Mouse (Mus musculus) MEL-GATA-1-ER (cell line): ENCODE measurements around the gene Gm37240.

Experiments used
- DNase-seq: peaks from one replicate; pipeline ENCODE4 v3.0.0-alpha.2; 2012; ENCODE audit warnings: low read depth; ENCODE audit errors: extremely low read depth

Gene Gm37240

GRCm38 (mm10) chr3:85064113-85064512, 823.2 kb downstream of the Gm37240 start:
- DNase-seq: no peak

DNA sequence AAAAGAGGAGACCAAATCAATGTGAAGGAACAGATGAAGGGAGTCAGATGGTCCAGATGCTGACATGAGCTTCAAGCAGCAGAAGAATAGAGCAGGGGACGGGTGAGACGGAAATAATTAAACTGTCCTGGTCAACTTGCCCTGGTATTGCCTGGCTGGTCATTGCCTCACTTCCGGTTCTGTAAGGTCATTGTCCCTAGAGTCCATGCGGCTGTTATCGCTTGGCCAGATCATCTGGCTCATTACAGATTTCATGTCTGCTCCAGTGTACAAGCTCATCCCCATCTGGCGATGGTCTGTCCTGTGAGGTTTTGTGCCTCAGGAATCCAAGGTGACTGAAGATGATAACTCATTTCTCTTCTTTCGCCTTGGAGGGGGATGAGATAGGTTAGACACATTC, 827.2 kb downstream of the Gm37240 start:
- DNase-seq: no peak

DNA sequence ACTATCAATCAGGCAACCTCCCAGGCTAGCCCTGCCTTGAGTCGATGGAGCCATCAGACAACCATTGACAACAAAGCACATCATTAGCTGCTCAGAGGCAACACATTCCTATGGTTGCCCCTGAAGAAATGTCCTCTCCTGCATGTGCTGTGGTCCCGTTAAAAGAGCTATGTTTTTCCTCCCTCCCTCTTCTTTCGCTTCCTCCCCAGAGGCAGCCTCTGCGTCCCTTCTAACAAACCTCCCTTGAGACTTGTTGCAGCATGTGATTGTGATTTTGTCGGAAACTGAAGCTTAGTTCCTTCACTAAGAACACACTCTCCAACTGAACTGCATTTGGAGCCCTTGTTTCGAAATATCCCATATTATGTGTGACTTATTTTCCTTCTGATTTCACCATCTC, 830.1 kb downstream of the Gm37240 start:
- no peak for DNase-seq

- DNase-seq: no peak
These were observed 833.8 kb downstream of the Gm37240 start for GRCm38 (mm10) chr3:85053526-85053925.

- no peak for DNase-seq
These were observed 835.1 kb downstream of the Gm37240 start for GRCm38 (mm10) chr3:85052196-85052595.

DNA sequence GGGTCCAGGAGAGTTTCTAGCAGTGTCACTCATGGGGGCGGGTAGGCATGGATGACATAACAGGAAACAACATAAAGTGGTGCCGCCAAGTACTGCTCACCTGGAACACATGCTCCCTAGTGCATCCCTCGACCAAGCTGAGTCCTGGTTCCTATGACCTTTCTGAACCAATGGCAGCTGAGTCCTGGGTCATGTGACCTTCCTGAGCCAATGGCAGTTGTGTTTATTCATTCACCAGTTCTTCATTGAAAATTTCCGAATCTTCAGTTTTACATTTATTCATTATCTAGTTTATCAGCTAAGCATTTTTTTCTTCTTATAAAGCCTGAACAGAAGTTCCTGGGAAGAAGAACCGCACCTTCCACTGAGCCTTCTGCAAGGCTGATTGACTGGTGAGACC, 838.7 kb downstream of the Gm37240 start:
- no peak for DNase-seq

- DNase-seq: no peak
These were observed 843.6 kb downstream of the Gm37240 start for GRCm38 (mm10) chr3:85043679-85044218.

DNA sequence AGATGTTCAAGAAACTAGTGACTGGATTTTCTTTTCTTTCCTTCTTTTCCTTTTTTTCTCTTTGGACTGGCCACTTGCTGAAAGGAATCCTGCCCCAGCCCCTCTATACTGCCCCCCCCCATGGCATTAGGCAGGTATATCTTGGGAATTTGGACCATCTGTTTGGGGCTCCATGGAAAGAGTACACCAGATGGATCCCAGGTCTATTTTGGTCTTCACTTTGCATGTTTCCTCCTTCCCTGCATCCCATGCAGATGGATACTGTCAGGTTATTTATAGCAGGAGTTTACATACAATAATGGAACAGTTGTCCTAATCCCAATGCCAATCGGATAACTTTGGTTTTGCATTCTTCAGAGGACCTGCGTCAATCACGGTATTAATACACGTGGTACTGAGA, 845.2 kb downstream of the Gm37240 start:
- no peak for DNase-seq

- no peak for DNase-seq
These were observed 858.2 kb downstream of the Gm37240 start for GRCm38 (mm10) chr3:85029141-85029540.

GRCm38 (mm10) chr3:85024817-85025705, 862.3 kb downstream of the Gm37240 start:
- no peak for DNase-seq

- DNase-seq: no peak
These were observed 863.1 kb downstream of the Gm37240 start for GRCm38 (mm10) chr3:85024237-85024636.

GRCm38 (mm10) chr3:85022800-85023199, 864.5 kb downstream of the Gm37240 start:
- DNase-seq: no peak

DNA sequence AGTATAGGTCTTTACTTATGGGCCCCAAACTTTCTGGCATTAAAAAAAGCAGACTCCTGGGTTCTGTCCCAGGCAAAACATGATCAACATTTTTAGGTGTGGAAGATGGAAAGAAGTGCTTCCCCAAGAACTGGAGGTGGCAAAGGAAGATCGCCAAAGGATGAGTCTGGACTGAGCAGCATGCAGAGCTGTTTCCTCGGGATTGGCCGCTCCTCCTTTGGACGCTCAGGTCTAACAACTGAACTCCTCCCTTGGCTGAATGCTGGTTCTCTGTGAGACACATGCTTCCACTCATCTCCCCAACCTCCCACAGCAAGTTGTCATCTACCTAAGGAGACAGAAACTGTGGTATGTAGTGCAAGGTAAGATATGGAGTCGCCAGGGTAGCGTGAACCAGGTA, 865.5 kb downstream of the Gm37240 start:
- DNase-seq: no peak

DNA sequence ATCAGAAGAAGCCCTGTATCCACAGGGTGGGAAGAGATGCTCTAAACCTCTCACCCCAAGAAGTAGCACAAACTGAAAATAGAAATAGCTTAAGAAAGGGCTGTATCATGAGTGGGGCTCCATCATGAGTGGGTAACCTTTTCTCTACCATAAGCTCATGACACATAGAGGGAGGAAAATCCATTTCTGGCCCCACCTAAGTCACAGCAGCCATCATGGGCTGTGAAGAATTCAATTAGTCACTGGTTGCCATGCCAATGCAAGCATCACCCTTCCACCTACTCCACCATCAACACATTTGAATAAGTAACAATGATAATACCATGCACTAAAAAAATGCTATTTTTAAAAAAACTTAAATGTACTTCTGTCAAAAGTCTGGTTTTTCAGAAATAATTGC, 867.2 kb downstream of the Gm37240 start:
- DNase-seq: no peak

DNA sequence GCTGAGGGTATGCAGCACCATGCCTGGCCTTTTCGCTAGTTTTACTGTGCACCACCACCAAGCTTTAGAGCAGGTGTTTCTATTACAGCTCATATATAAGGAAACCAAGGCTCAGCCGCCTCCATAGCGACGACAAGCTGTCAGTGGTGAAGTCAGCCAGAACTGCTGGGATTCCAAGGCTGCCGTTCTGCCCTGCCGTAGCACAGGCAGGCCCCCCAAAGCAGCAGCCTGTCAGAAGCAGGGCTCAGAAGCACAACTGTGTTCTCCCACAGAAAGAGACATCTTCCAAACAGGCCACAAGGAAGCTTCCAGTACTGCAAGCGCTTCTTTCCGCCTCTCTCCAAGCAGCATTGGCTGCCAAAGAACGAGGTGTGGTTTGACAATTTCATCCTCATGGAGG, 871.7 kb downstream of the Gm37240 start:
- no peak for DNase-seq

- DNase-seq: no peak
These were observed 874.4 kb downstream of the Gm37240 start for GRCm38 (mm10) chr3:85012889-85013288.

DNA sequence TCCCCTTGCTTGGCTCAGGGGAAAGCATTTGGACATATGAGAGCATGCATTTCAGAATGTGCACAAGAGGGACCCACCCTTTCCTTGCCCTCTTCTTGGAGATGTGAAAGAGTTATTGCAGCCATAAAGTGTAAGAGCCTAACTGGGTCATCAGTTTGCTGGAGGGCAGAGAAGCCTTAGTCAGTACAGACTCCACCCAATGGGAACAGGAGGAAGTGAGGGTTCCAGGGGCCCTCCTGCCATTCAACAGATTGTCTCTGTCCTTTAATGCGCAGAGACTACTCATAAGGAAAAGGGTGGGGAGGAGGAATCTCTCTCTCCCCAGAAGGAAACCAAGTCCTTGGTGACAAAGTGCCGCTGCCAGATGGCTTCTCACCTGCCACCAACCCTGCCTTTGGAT, 882.1 kb downstream of the Gm37240 start:
- no peak for DNase-seq

DNA sequence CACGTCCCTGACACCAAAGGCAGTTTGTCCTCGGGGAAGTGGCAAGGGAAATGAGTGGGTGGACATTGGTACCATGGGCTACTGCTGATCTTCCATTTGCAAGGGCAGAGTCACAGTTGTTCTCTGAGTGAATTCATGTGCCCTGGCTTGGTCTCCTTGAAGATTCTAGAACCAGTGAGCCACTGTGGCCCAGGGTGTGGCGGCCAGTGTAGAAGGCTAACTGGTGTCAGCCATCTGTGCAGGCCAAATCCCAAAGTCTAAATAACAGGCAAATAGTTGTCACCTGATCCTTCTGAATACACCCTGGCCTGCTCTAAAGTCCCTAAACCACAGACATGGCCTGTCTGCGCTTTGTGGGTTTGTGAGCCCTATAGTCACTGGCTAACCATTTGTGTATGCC, 898.4 kb downstream of the Gm37240 start:
- DNase-seq: no peak

- DNase-seq: no peak
These were observed 902.1 kb downstream of the Gm37240 start for GRCm38 (mm10) chr3:84985121-84985625.

- no peak for DNase-seq
These were observed 904.6 kb downstream of the Gm37240 start for GRCm38 (mm10) chr3:84982688-84983087.

- no peak for DNase-seq
These were observed 907.2 kb downstream of the Gm37240 start for GRCm38 (mm10) chr3:84980158-84980557.

DNA sequence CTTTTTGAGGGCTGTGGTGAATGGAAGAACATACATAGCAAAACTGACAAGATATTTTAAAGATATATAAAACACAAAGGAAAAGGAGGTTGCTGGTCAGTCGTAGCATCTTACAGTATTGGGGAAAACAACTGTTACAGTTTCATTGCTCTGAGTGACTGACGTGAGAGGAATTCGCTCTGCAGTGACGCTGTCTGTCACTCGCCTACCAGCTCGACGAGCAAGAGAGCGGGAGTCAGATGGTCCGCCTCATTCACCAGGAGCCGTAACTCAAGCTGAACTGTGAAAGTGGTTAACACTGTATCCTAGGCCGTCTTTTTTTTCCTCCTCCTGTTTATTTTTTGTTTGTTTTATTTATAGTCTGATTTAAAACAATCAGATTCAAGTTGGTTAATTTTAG, 908.6 kb downstream of the Gm37240 start:
- no peak for DNase-seq

DNA sequence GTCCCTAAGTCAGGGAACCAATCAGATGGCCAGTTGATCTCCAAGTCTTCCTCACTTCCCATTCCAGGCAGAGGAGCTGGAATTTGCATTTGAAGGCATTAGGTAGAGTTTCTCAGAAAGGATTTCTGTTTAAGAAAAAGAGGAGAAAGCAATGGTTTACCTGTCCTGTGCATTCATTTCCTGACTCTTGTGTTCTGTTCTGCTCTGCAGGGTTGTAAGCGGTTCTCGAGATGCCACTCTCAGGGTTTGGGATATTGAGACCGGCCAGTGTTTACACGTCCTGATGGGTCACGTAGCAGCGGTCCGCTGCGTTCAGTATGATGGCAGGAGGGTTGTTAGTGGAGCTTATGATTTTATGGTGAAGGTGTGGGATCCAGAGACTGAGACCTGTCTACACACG, 913.1 kb downstream of the Gm37240 start:
- DNase-seq: no peak
